Mouse (Mus musculus) ES-Bruce4 (cell line): Measurements from ENCODE around the gene Cnn3.

Source experiments
- CTCF ChIP-seq: IDR thresholded peaks from one replicate; pipeline ENCODE4 v1.8.1; 2011; ENCODE audit warnings: low read depth, low read length
- EP300 ChIP-seq: IDR thresholded peaks from 2 replicates; pipeline ENCODE4 v1.6.1; 2011; ENCODE audit warnings: low read depth, low read length; ENCODE audit not compliant: insufficient read depth

DNA sequence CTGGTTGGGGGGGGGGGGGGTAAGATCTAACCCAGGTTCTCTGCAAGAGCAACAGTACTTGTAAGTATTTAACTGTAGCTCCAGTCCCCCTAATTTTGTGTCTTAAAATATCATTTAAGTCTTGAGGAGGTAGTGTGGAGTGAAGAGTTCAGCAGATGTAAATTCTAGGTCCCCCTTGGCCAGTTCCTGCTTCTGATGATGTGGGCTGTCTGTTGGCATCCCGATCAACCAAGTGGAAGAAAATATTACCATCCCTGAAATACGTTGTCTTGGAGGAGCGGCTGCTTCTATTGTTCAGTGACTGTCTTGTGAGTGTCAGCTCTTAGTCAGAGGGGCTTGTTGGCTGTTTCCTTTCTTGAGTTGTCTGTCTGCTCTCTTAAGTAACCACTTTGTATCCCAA lies 3.2 kb downstream of the Cnn3 start:
- TF ChIP-seq EP300: no peak
- TF ChIP-seq CTCF: no peak
